In the genomic region with DNA sequence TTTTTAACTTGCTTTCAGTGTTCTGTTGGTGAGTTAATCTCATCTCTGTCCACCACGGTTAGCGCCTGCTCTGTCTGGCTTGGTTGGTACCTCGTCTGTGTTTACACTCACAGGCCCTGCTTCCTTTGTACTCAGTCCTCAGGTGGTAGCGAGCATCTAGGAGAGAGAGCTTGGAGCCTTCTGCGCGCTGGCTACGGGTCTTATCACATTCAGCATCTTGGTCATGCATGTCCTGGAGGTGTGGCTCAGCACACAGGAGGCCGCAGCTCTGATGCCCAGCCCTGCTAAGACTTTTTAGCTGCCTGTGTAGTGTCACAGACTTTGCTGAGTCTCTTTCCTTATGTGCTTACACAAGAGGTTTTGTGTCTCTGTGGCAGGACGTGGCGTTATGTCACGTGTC, we compare ENCODE assay signal across 23 mouse cellular contexts. TPM values are rescaled to one million over a fixed set of nuclear protein-coding genes. Genes with fewer than 3 reads are reported as not detected.
DNase-seq lines count a peak whose midpoint lies in the region; ATAC-seq and TF ChIP-seq lines count a peak whose summit lies in the region.
"Had no signal": no experiment of that assay in that cellular context is flagged by ENCODE, and none has a peak within 500 bp of the region (broad histone marks: within the 10 kb centered on the region; RNA-seq: fewer than 3 reads in every experiment).

No protein-coding gene starts in this region.

- TF ChIP-seq EP300 in stomach, postnatal 0 days (optimal IDR thresholded peaks at IDR 0.05) = no peak

- ATAC-seq in limb, embryonic 13.5 days (ENCODE audit: low FRiP score, low read depth) = no peak
- no peak for ATAC-seq in midbrain, embryonic 14.5 days (ENCODE audit: low FRiP score, low TSS enrichment)
- no peak for ATAC-seq in midbrain, embryonic 16.5 days
- ATAC-seq in stomach, postnatal 0 days (ENCODE audit: low FRiP score, low TSS enrichment) = peak; percentile 47; the same call in 1 of the 2 replicates
- no peak for ATAC-seq in kidney, embryonic 16.5 days (ENCODE audit: low FRiP score, low TSS enrichment)
- ATAC-seq: activated CD4-positive, CD25-positive, alpha-beta regulatory T cell, adult 4 months; CD4-positive, CD25-positive, alpha-beta regulatory T cell, adult 4 months; forebrain, embryonic 16.5 days; hindbrain, embryonic 16.5 days; inflammation-experienced regulatory T-cells, adult 6 months; Patski had no signal

- H3K36me3 ChIP-seq in limb, embryonic 13.5 days = no peaks in the 10 kb centered on the region
- no peaks in the 10 kb centered on the region for H3K36me3 ChIP-seq in limb, embryonic 10.5 days
- H3K36me3 ChIP-seq in midbrain, embryonic 14.5 days (ENCODE audit: control insufficient read depth, insufficient read depth, low read length) = no peaks in the 10 kb centered on the region
- no peaks in the 10 kb centered on the region for H3K36me3 ChIP-seq in midbrain, embryonic 16.5 days (ENCODE audit: control insufficient read depth, insufficient read depth, low read length)
- H3K36me3 ChIP-seq in stomach, postnatal 0 days (ENCODE audit: control insufficient read depth, insufficient read depth, low read length) = no peaks in the 10 kb centered on the region
- H3K36me3 ChIP-seq in kidney, embryonic 16.5 days (ENCODE audit: insufficient read depth, low read length) = no peaks in the 10 kb centered on the region
- H3K36me3 ChIP-seq: embryonic facial prominence, embryonic 13.5 days; forebrain, embryonic 12.5 days; heart, embryonic 13.5 days; hindbrain, embryonic 12.5 days had no signal

- H3K4me3 ChIP-seq in limb, embryonic 13.5 days = no peak overlapping the region
- H3K4me3 ChIP-seq in limb, embryonic 10.5 days = no peak overlapping the region
- no peak overlapping the region for H3K4me3 ChIP-seq in midbrain, embryonic 14.5 days (replicated peaks; ENCODE audit: low read depth, low read length)
- no peak overlapping the region for H3K4me3 ChIP-seq in midbrain, embryonic 16.5 days (ENCODE audit: low read depth, low read length)
- no peak overlapping the region for H3K4me3 ChIP-seq in stomach, postnatal 0 days (ENCODE audit: low read depth, low read length)
- no peak overlapping the region for H3K4me3 ChIP-seq in kidney, embryonic 16.5 days (ENCODE audit: low read length)
- H3K4me3 ChIP-seq: embryonic facial prominence, embryonic 13.5 days; forebrain, embryonic 12.5 days; heart, embryonic 13.5 days; hindbrain, embryonic 12.5 days had no signal

- H3K27ac ChIP-seq in limb, embryonic 13.5 days = no peak overlapping the region
- H3K27ac ChIP-seq in limb, embryonic 10.5 days = no peak overlapping the region
- H3K27ac ChIP-seq in midbrain, embryonic 14.5 days (replicated peaks; ENCODE audit: low read depth, low read length) = 0 out of 2 replicates have a peak overlapping the region, but pooled peaks have one; percentile 41
- H3K27ac ChIP-seq in midbrain, embryonic 16.5 days (ENCODE audit: low read length) = no peak overlapping the region
- no peak overlapping the region for H3K27ac ChIP-seq in stomach, postnatal 0 days (replicated peaks)
- H3K27ac ChIP-seq in kidney, embryonic 16.5 days (ENCODE audit: low read length) = no peak overlapping the region
- H3K27ac ChIP-seq: embryonic facial prominence, embryonic 13.5 days; forebrain, embryonic 12.5 days; heart, embryonic 13.5 days; hindbrain, embryonic 12.5 days had no signal

- no peak overlapping the region for H3K9ac ChIP-seq in limb, embryonic 13.5 days
- no peak overlapping the region for H3K9ac ChIP-seq in midbrain, embryonic 14.5 days (replicated peaks; ENCODE audit: low read length)
- no peak overlapping the region for H3K9ac ChIP-seq in midbrain, embryonic 16.5 days (ENCODE audit: low read depth, low read length)
- H3K9ac ChIP-seq in stomach, postnatal 0 days (ENCODE audit: low read length) = no peak overlapping the region
- no peak overlapping the region for H3K9ac ChIP-seq in kidney, embryonic 16.5 days (replicated peaks; ENCODE audit: low read length)
- H3K9ac ChIP-seq: embryonic facial prominence, embryonic 13.5 days; forebrain, embryonic 12.5 days; heart, embryonic 13.5 days; hindbrain, embryonic 12.5 days had no signal

- H3K4me2 ChIP-seq in limb, embryonic 13.5 days (replicated peaks) = peak overlapping the region; percentile 7; the same call in 1 of the 2 replicates
- H3K4me2 ChIP-seq in midbrain, embryonic 14.5 days (ENCODE audit: low read length) = no peak overlapping the region
- H3K4me2 ChIP-seq in midbrain, embryonic 16.5 days (ENCODE audit: low read length) = no peak overlapping the region
- no peak overlapping the region for H3K4me2 ChIP-seq in stomach, postnatal 0 days (replicated peaks; ENCODE audit: low read depth)
- no peak overlapping the region for H3K4me2 ChIP-seq in kidney, embryonic 16.5 days (replicated peaks; ENCODE audit: low read depth, low read length)
- H3K4me2 ChIP-seq: embryonic facial prominence, embryonic 13.5 days; forebrain, embryonic 12.5 days; heart, embryonic 13.5 days; hindbrain, embryonic 12.5 days had no signal

- WGBS in limb, embryonic 13.5 days = 64% methylated on average over 11 of the region's 11 CpGs
- 90% methylated on average over 11 of the region's 11 CpGs for WGBS in limb, embryonic 10.5 days
- WGBS in midbrain, embryonic 14.5 days = 71% methylated on average over 11 of the region's 11 CpGs
- WGBS in midbrain, embryonic 16.5 days = 70% methylated on average over 11 of the region's 11 CpGs
- WGBS in stomach, postnatal 0 days = 62% methylated on average over 11 of the region's 11 CpGs
- 71% methylated on average over 11 of the region's 11 CpGs for WGBS in kidney, embryonic 16.5 days

- no peaks in the 10 kb centered on the region for H3K9me3 ChIP-seq in limb, embryonic 13.5 days
- H3K9me3 ChIP-seq in limb, embryonic 10.5 days (replicated peaks) = no peaks in the 10 kb centered on the region
- H3K9me3 ChIP-seq in midbrain, embryonic 14.5 days (ENCODE audit: control insufficient read depth, low read length) = no peaks in the 10 kb centered on the region
- no peaks in the 10 kb centered on the region for H3K9me3 ChIP-seq in midbrain, embryonic 16.5 days (replicated peaks; ENCODE audit: control insufficient read depth, low read length, poor library complexity, severe bottlenecking)
- no peaks in the 10 kb centered on the region for H3K9me3 ChIP-seq in stomach, postnatal 0 days (ENCODE audit: control insufficient read depth, low read length)
- H3K9me3 ChIP-seq in kidney, embryonic 16.5 days (ENCODE audit: low read length) = no peaks in the 10 kb centered on the region
- H3K9me3 ChIP-seq: embryonic facial prominence, embryonic 13.5 days; forebrain, embryonic 12.5 days; heart, embryonic 13.5 days; hindbrain, embryonic 12.5 days had no signal

- H3K27me3 ChIP-seq in limb, embryonic 13.5 days = no peaks in the 10 kb centered on the region
- no peaks in the 10 kb centered on the region for H3K27me3 ChIP-seq in limb, embryonic 10.5 days (ENCODE audit: low read depth, poor library complexity, severe bottlenecking)
- H3K27me3 ChIP-seq in midbrain, embryonic 14.5 days (ENCODE audit: control insufficient read depth, insufficient read depth, low read length) = no peaks in the 10 kb centered on the region
- no peaks in the 10 kb centered on the region for H3K27me3 ChIP-seq in midbrain, embryonic 16.5 days (ENCODE audit: control insufficient read depth, insufficient read depth, low read depth, low read length)
- H3K27me3 ChIP-seq in stomach, postnatal 0 days (ENCODE audit: control insufficient read depth, insufficient read depth, low read length) = no peaks in the 10 kb centered on the region
- no peaks in the 10 kb centered on the region for H3K27me3 ChIP-seq in kidney, embryonic 16.5 days (ENCODE audit: insufficient read depth, low read length)
- H3K27me3 ChIP-seq: embryonic facial prominence, embryonic 13.5 days; forebrain, embryonic 12.5 days; heart, embryonic 13.5 days; hindbrain, embryonic 12.5 days; Patski had no signal

- DNase-seq in limb, embryonic 10.5 days (ENCODE audit: low spot score) = no peak
- no peak for DNase-seq in midbrain, embryonic 14.5 days
- peak; percentile 60 for DNase-seq in MN1 (ENCODE audit: low spot score)
- peak; percentile 30 for DNase-seq in stomach, postnatal 0 days (ENCODE audit: low spot score)
- DNase-seq: adrenal gland, adult 2 months; adrenal gland, postnatal 25 days; B cell, adult 2 months; cerebellum, adult 8-10 months; gastrocnemius, postnatal 25 days; heart, postnatal 4 days had no signal

- TF ChIP-seq CTCF in stomach, postnatal 0 days (IDR thresholded peaks at IDR 0.05; ENCODE audit: low read depth) = no peak

- peaks cover 35% of the 10 kb centered on the region for H3K4me1 ChIP-seq in limb, embryonic 13.5 days
- H3K4me1 ChIP-seq in limb, embryonic 10.5 days = peaks cover 15% of the 10 kb centered on the region
- H3K4me1 ChIP-seq in midbrain, embryonic 14.5 days (ENCODE audit: control insufficient read depth, insufficient read depth, low read length) = no peaks in the 10 kb centered on the region; the same call in 1 of the 2 replicates
- H3K4me1 ChIP-seq in midbrain, embryonic 16.5 days (ENCODE audit: control insufficient read depth, insufficient read depth, low read length) = peaks cover 9% of the 10 kb centered on the region; the same call in 1 of the 2 replicates
- no peaks in the 10 kb centered on the region for H3K4me1 ChIP-seq in stomach, postnatal 0 days (replicated peaks; ENCODE audit: control insufficient read depth, insufficient read depth)
- H3K4me1 ChIP-seq in kidney, embryonic 16.5 days (ENCODE audit: insufficient read depth, low read length) = 0 out of 2 replicates have a peak, but pooled peaks cover 3% of the 10 kb centered on the region
- H3K4me1 ChIP-seq: embryonic facial prominence, embryonic 13.5 days had no signal

RNA-seq across cellular contexts. Expression of a gene that starts 15.4 kb away (rescaled TPM):
- 12.5 and 13.5 TPM in 2 replicates for polyA plus RNA-seq in limb, embryonic 13.5 days (2015; fragmentation: Nextera tagmentation; extraction: Ambion mirVana)
- polyA plus RNA-seq in limb, embryonic 10.5 days (2016; fragmentation: Nextera tagmentation; extraction: Ambion mirVana) = 11.2 and 12.0 TPM in 2 replicates
- polyA plus RNA-seq in midbrain, embryonic 14.5 days (2014; fragmentation: Nextera tagmentation; extraction: Ambion mirVana) = 9.3 and 11.9 TPM in 2 replicates
- polyA plus RNA-seq in midbrain, embryonic 16.5 days (2015; fragmentation: Nextera tagmentation; extraction: Ambion mirVana) = 12.8 and 13.5 TPM in 2 replicates
- 8.7 TPM in 2 replicates for polyA plus RNA-seq in stomach, postnatal 0 days (2015; fragmentation: Nextera tagmentation; extraction: Ambion mirVana)
- 16.5 and 16.6 TPM in 2 replicates for polyA plus RNA-seq in kidney, embryonic 16.5 days (2015; fragmentation: Nextera tagmentation; extraction: Ambion mirVana)

RNA-seq across cellular contexts. Expression of a gene that starts 43.7 kb away (rescaled TPM):
- 17.4 and 18.6 TPM in 2 replicates for polyA plus RNA-seq in limb, embryonic 13.5 days (2015; fragmentation: Nextera tagmentation; extraction: Ambion mirVana)
- 10.5 and 13.8 TPM in 2 replicates for polyA plus RNA-seq in limb, embryonic 10.5 days (2016; fragmentation: Nextera tagmentation; extraction: Ambion mirVana)
- polyA plus RNA-seq in midbrain, embryonic 14.5 days (2014; fragmentation: Nextera tagmentation; extraction: Ambion mirVana) = 20.3 and 23.5 TPM in 2 replicates
- 22.6 and 25.0 TPM in 2 replicates for polyA plus RNA-seq in midbrain, embryonic 16.5 days (2015; fragmentation: Nextera tagmentation; extraction: Ambion mirVana)
- 4.6 and 5.2 TPM in 2 replicates for polyA plus RNA-seq in stomach, postnatal 0 days (2015; fragmentation: Nextera tagmentation; extraction: Ambion mirVana)
- 13.6 and 13.7 TPM in 2 replicates for polyA plus RNA-seq in kidney, embryonic 16.5 days (2015; fragmentation: Nextera tagmentation; extraction: Ambion mirVana)

Comparison
In these comparisons a context has a peak if more than half of its experiments do, and no peak if none do; other contexts are left out.
1. DNase-seq: peak in MN1 (single experiment) and stomach, postnatal 0 days (single experiment); none in limb, embryonic 10.5 days (single experiment) and midbrain, embryonic 14.5 days (single experiment).